Comparison of ENCODE assay signal across 8 mouse cellular contexts in genomic region chr13:83729331-83730009, GRCm38 (mm10).
A peak's percentile ranks its signal among the peaks of the same experiment; 100 is the strongest.
DNase-seq lines count a peak whose midpoint lies in the region; ATAC-seq and TF ChIP-seq lines count a peak whose summit lies in the region.

No protein-coding gene starts in this region.

- no peak for TF ChIP-seq CTCF in MEL (IDR thresholded peaks at IDR 0.05 in 2 of 3, conservative IDR thresholded peaks at IDR 0.05 in 1 of 3; ENCODE audit: control insufficient read depth in 1 of 3, insufficient read depth in 1 of 3, low read depth in 2 of 3, low read length in 3 of 3, poor library complexity in 1 of 3, severe bottlenecking in 1 of 3)

- no peak; a peak in 1 of 4 replicates for TF ChIP-seq EP300 in MEL (IDR thresholded peaks at IDR 0.05; ENCODE audit: low read depth in 1 of 2, low read length in 2 of 2)

- peak; percentile 43 to 57 for DNase-seq in B cell, adult 2 months
- peak; percentile 96 for DNase-seq in MEL (ENCODE audit: low read depth, low spot score)
- DNase-seq in hindbrain, embryonic 10.5 days (ENCODE audit: low spot score) = peak; percentile 87
- DNase-seq in layer of hippocampus, adult 8-10 months (ENCODE audit: low spot score in 2 of 2) = peak; percentile 79 to 85
- DNase-seq in urinary bladder, postnatal 25 days (ENCODE audit: low spot score) = no peak
- DNase-seq in spleen, postnatal 10 days (ENCODE audit: low spot score in 2 of 2) = no peak

- no peaks in the 10 kb centered on the region for H3K9me3 ChIP-seq in MEL (replicated peaks; ENCODE audit: insufficient read depth, low read length)
- H3K9me3 ChIP-seq in hindbrain, embryonic 10.5 days = no peaks in the 10 kb centered on the region
- H3K9me3 ChIP-seq in midbrain, embryonic 16.5 days (replicated peaks; ENCODE audit: control insufficient read depth, low read length, poor library complexity, severe bottlenecking) = no peaks in the 10 kb centered on the region

- peaks cover 4 to 5% of the 10 kb centered on the region in 2 experiments; a peak in 1 of 4 replicates for H3K4me1 ChIP-seq in MEL (ENCODE audit: control insufficient read depth in 1 of 2, insufficient read depth in 2 of 2, low read length in 2 of 2)
- peaks cover 22% of the 10 kb centered on the region; the same call in 1 of the 2 replicates for H3K4me1 ChIP-seq in hindbrain, embryonic 10.5 days (replicated peaks)
- H3K4me1 ChIP-seq in midbrain, embryonic 16.5 days (ENCODE audit: control insufficient read depth, insufficient read depth, low read length) = no peaks in the 10 kb centered on the region

- ATAC-seq in common myeloid progenitor, adult 5-6 weeks (replicated peaks; ENCODE audit: low read depth, poor library complexity, severe bottlenecking) = peak; percentile 15
- ATAC-seq in midbrain, embryonic 16.5 days = peak; percentile 33

- under 1% methylated on average over 33 of the region's 33 CpGs for WGBS in hindbrain, embryonic 10.5 days
- WGBS in midbrain, embryonic 16.5 days = under 1% methylated on average over 33 of the region's 33 CpGs

- H3K27ac ChIP-seq in MEL (ENCODE audit: control insufficient read depth, low read depth, low read length) = peak overlapping the region; percentile 98
- H3K27ac ChIP-seq in hindbrain, embryonic 10.5 days = peak overlapping the region; percentile 99
- peak overlapping the region; percentile 100 for H3K27ac ChIP-seq in midbrain, embryonic 16.5 days (ENCODE audit: low read length)

- peak overlapping the region; percentile 67 for H3K4me2 ChIP-seq in midbrain, embryonic 16.5 days (ENCODE audit: low read length)

- TF ChIP-seq RAD21 in MEL (IDR thresholded peaks at IDR 0.05; ENCODE audit: low read depth, low read length) = no peak

- TF ChIP-seq POLR2A in MEL (IDR thresholded peaks at IDR 0.05; ENCODE audit: control insufficient read depth in 1 of 2, insufficient read depth in 1 of 2, low read depth in 1 of 2, low read length in 2 of 2, poor library complexity in 1 of 2) = peak; percentile 36 to 73; a peak in 3 of 4 replicates

- peaks cover 0 to 4% of the 10 kb centered on the region in 2 experiments; a peak in 2 of 4 replicates for H3K36me3 ChIP-seq in MEL (ENCODE audit: control insufficient read depth in 1 of 2, insufficient read depth in 2 of 2, low read length in 2 of 2)
- H3K36me3 ChIP-seq in hindbrain, embryonic 10.5 days = peaks cover 17% of the 10 kb centered on the region
- no peaks in the 10 kb centered on the region for H3K36me3 ChIP-seq in midbrain, embryonic 16.5 days (ENCODE audit: control insufficient read depth, insufficient read depth, low read length)

- H3K9ac ChIP-seq in MEL (ENCODE audit: control insufficient read depth, low read depth, low read length, poor library complexity, severe bottlenecking) = peak overlapping the region; percentile 97
- peak overlapping the region; percentile 100 for H3K9ac ChIP-seq in midbrain, embryonic 16.5 days (ENCODE audit: low read depth, low read length)

- H3K27me3 ChIP-seq in MEL (ENCODE audit: control insufficient read depth in 1 of 2, insufficient read depth in 2 of 2, low read length in 2 of 2) = no peaks in the 10 kb centered on the region
- H3K27me3 ChIP-seq in hindbrain, embryonic 10.5 days (ENCODE audit: insufficient read depth, poor library complexity, severe bottlenecking) = peaks cover 66% of the 10 kb centered on the region
- H3K27me3 ChIP-seq in midbrain, embryonic 16.5 days (ENCODE audit: control insufficient read depth, insufficient read depth, low read depth, low read length) = no peaks in the 10 kb centered on the region

- H3K4me3 ChIP-seq in MEL (ENCODE audit: control insufficient read depth in 1 of 2, insufficient read depth in 1 of 2, low read depth in 2 of 2, low read length in 2 of 2) = peak overlapping the region; percentile 87 to 89
- H3K4me3 ChIP-seq in hindbrain, embryonic 10.5 days = peak overlapping the region; percentile 85
- H3K4me3 ChIP-seq in midbrain, embryonic 16.5 days (ENCODE audit: low read depth, low read length) = peak overlapping the region; percentile 70

- peaks cover 26% of the 10 kb centered on the region for H3K79me2 ChIP-seq in MEL (ENCODE audit: control insufficient read depth, insufficient read depth, low read length, poor library complexity)

TF ChIP-seq in MEL, 35 proteins besides CTCF, POLR2A, EP300 and RAD21:
- TF ChIP-seq MEF2A (IDR thresholded peaks at IDR 0.05; ENCODE audit: extremely low read depth, insufficient replicate concordance, low read depth, low read length, poor library complexity, severe bottlenecking) (no peak), ZKSCAN1 (IDR thresholded peaks at IDR 0.05; ENCODE audit: low read depth, low read length) (no peak), ZNF384 (IDR thresholded peaks at IDR 0.05; ENCODE audit: low read depth, low read length) (peak; percentile 72), SMC3 (IDR thresholded peaks at IDR 0.05; ENCODE audit: low read depth, low read length) (no peak), GATA1 (IDR thresholded peaks at IDR 0.05; ENCODE audit: low read depth, low read length) (no peak), MYC (IDR thresholded peaks at IDR 0.05; ENCODE audit: low read depth, low read length) (peak; percentile 19; the same call in 1 of the 2 replicates), UBTF (IDR thresholded peaks at IDR 0.05; ENCODE audit: borderline replicate concordance, insufficient read depth, low read depth, low read length) (peak; percentile 87; the same call in 1 of the 2 replicates), GABPA (IDR thresholded peaks at IDR 0.05; ENCODE audit: low read depth, low read length) (no peak), ZMIZ1 (IDR thresholded peaks at IDR 0.05; ENCODE audit: low read depth, low read length) (no peak), NRF1 (IDR thresholded peaks at IDR 0.05; ENCODE audit: insufficient read depth, low read depth, low read length, poor library complexity, severe bottlenecking) (no peak), NELFE (IDR thresholded peaks at IDR 0.05; ENCODE audit: low read depth, low read length) (peak; percentile 49), TBP (IDR thresholded peaks at IDR 0.05; ENCODE audit: low read depth, low read length) (peak; percentile 77; the same call in 1 of the 2 replicates), ETS1 (IDR thresholded peaks at IDR 0.05; ENCODE audit: low read depth, low read length) (peak; percentile 83), POLR2AphosphoS5 (IDR thresholded peaks at IDR 0.05; ENCODE audit: borderline replicate concordance, low read depth, low read length) (no peak), E2F4 (IDR thresholded peaks at IDR 0.05; ENCODE audit: borderline replicate concordance, low read depth, low read length) (no peak), MAFK (IDR thresholded peaks at IDR 0.05; ENCODE audit: borderline replicate concordance, low read depth, low read length) (no peak), POLR2AphosphoS2 (IDR thresholded peaks at IDR 0.05; ENCODE audit: low read length) (no peak), MYB (IDR thresholded peaks at IDR 0.05; ENCODE audit: low read depth, low read length) (no peak), JUND (IDR thresholded peaks at IDR 0.05; ENCODE audit: low read depth, low read length) (no peak), SIN3A (IDR thresholded peaks at IDR 0.05; ENCODE audit: low read length) (peak; percentile 82), CHD1 (IDR thresholded peaks at IDR 0.05; ENCODE audit: low read depth, low read length) (no peak), ZC3H11A (IDR thresholded peaks at IDR 0.05; ENCODE audit: low read depth, low read length) (no peak), RCOR1 (IDR thresholded peaks at IDR 0.05; ENCODE audit: low read depth, low read length) (no peak), ELF1 (IDR thresholded peaks at IDR 0.05; ENCODE audit: low read depth, low read length) (peak; percentile 50), MXI1 (IDR thresholded peaks at IDR 0.05; ENCODE audit: low read depth, low read length) (peak; percentile 67), USF2 (IDR thresholded peaks at IDR 0.05; ENCODE audit: borderline replicate concordance in 1 of 2, insufficient read depth in 1 of 2, low read depth in 1 of 2, low read length in 2 of 2) (no peak), USF1 (IDR thresholded peaks at IDR 0.05; ENCODE audit: low read depth, low read length) (no peak), BHLHE40 (IDR thresholded peaks at IDR 0.05; ENCODE audit: borderline replicate concordance, low read depth, low read length) (0 out of 2 replicates have a peak, but pooled peaks have one; percentile 20), HCFC1 (IDR thresholded peaks at IDR 0.05; ENCODE audit: low read depth, low read length) (peak; percentile 77), TAL1 (IDR thresholded peaks at IDR 0.05; ENCODE audit: low read length) (no peak), MAX (IDR thresholded peaks at IDR 0.05; ENCODE audit: low read length) (peak; percentile 74), CHD2 (IDR thresholded peaks at IDR 0.05; ENCODE audit: low read length) (no peak), MAZ (IDR thresholded peaks at IDR 0.05; ENCODE audit: low read depth, low read length) (peak; percentile 64), TCF12 (IDR thresholded peaks at IDR 0.05; ENCODE audit: low read depth, low read length) (peak; percentile 76), KAT2A (conservative IDR thresholded peaks at IDR 0.05; ENCODE audit: low read depth, low read length) (no peak)

Comparison
In these comparisons a context has a peak if more than half of its experiments do, and no peak if none do; other contexts are left out.
1. DNase-seq: peak in B cell, adult 2 months (2 of 2), MEL (single experiment), hindbrain, embryonic 10.5 days (single experiment) and layer of hippocampus, adult 8-10 months (2 of 2); none in urinary bladder, postnatal 25 days (single experiment) and spleen, postnatal 10 days (0 of 2).
2. Peak in every context shown above with its lines, with median percentiles within 50 percentile points of each other: H3K27ac ChIP-seq and H3K4me3 ChIP-seq.